12 mouse cellular contexts compared by ENCODE assay signal in the genomic region with DNA sequence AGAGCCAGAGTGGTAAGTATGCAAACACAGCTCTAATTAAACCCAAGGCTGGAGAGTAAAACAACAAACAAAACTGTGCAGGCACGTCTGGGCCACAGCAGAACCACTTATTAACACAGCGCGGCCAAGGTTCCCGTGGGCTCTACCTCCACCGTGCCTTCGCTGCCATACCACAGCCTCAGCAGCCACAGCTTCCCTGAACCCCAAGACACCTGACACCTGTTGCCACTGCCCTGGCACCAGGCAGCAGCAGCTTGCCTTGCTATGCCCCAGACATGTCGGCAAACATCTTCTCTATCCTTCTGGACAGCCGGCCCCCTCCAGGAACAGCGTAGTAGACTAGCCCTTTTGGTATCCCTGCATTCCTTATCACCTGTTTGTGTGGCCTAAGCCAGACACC. TPM values are rescaled to one million over a fixed set of nuclear protein-coding genes. Genes with fewer than 3 reads are reported as not detected.
DNase-seq lines count a peak whose midpoint lies in the region; ATAC-seq lines count a peak whose summit lies in the region.
"Had no signal": no experiment of that assay in that cellular context is flagged by ENCODE, and none has a peak within 500 bp of the region (broad histone marks: within the 10 kb centered on the region; RNA-seq: fewer than 3 reads in every experiment).

No protein-coding gene starts in this region.

- H3K4me3 ChIP-seq in heart, embryonic 10.5 days = no peak overlapping the region
- H3K4me3 ChIP-seq in limb, embryonic 12.5 days (replicated peaks) = no peak overlapping the region
- no peak overlapping the region for H3K4me3 ChIP-seq in limb, embryonic 10.5 days
- no peak overlapping the region for H3K4me3 ChIP-seq in embryonic facial prominence, embryonic 14.5 days (ENCODE audit: low read depth, low read length)
- no peak overlapping the region for H3K4me3 ChIP-seq in kidney, embryonic 16.5 days (ENCODE audit: low read length)
- H3K4me3 ChIP-seq: forebrain, embryonic 15.5 days had no signal

- no peak for ATAC-seq in limb, embryonic 12.5 days (ENCODE audit: insufficient number of reproducible peaks, insufficient read depth, low FRiP score, low TSS enrichment, low read depth)
- ATAC-seq in embryonic facial prominence, embryonic 14.5 days (ENCODE audit: low read depth) = no peak
- no peak for ATAC-seq in kidney, embryonic 16.5 days (ENCODE audit: low FRiP score, low TSS enrichment)
- ATAC-seq: forebrain, embryonic 15.5 days had no signal

- no peak overlapping the region for H3K9ac ChIP-seq in limb, embryonic 12.5 days (replicated peaks)
- H3K9ac ChIP-seq in embryonic facial prominence, embryonic 14.5 days (ENCODE audit: low read depth, low read length) = no peak overlapping the region
- H3K9ac ChIP-seq in kidney, embryonic 16.5 days (replicated peaks; ENCODE audit: low read length) = no peak overlapping the region
- H3K9ac ChIP-seq: forebrain, embryonic 15.5 days; lung, embryonic 14.5 days had no signal

- 74% methylated on average over 9 of the region's 9 CpGs for WGBS in heart, embryonic 10.5 days
- WGBS in limb, embryonic 12.5 days = 84% methylated on average over 9 of the region's 9 CpGs
- WGBS in limb, embryonic 10.5 days = 88% methylated on average over 9 of the region's 9 CpGs
- WGBS in embryonic facial prominence, embryonic 14.5 days = 60% methylated on average over 9 of the region's 9 CpGs
- WGBS in kidney, embryonic 16.5 days = 81% methylated on average over 9 of the region's 9 CpGs

- H3K4me2 ChIP-seq in limb, embryonic 12.5 days = no peak overlapping the region
- H3K4me2 ChIP-seq in embryonic facial prominence, embryonic 14.5 days (ENCODE audit: low read depth, low read length) = no peak overlapping the region
- no peak overlapping the region for H3K4me2 ChIP-seq in kidney, embryonic 16.5 days (replicated peaks; ENCODE audit: low read depth, low read length)
- H3K4me2 ChIP-seq: forebrain, embryonic 15.5 days; lung, embryonic 14.5 days had no signal

- H3K27me3 ChIP-seq in heart, embryonic 10.5 days (ENCODE audit: insufficient read depth, poor library complexity, severe bottlenecking) = no peaks in the 10 kb centered on the region
- H3K27me3 ChIP-seq in limb, embryonic 12.5 days = no peaks in the 10 kb centered on the region
- H3K27me3 ChIP-seq in limb, embryonic 10.5 days (ENCODE audit: low read depth, poor library complexity, severe bottlenecking) = no peaks in the 10 kb centered on the region
- no peaks in the 10 kb centered on the region for H3K27me3 ChIP-seq in embryonic facial prominence, embryonic 14.5 days (replicated peaks; ENCODE audit: control insufficient read depth, insufficient read depth, low read length)
- H3K27me3 ChIP-seq in kidney, embryonic 16.5 days (ENCODE audit: insufficient read depth, low read length) = no peaks in the 10 kb centered on the region
- H3K27me3 ChIP-seq: forebrain, embryonic 15.5 days had no signal

- no peak for DNase-seq in heart, embryonic 10.5 days (ENCODE audit: low spot score)
- no peak for DNase-seq in heart, postnatal 4 days
- DNase-seq in limb, embryonic 10.5 days (ENCODE audit: low spot score) = no peak
- no peak for DNase-seq in embryonic facial prominence, embryonic 14.5 days (ENCODE audit: low spot score)
- peak; percentile 33 to 42 for DNase-seq in thymus, postnatal 10 days (ENCODE audit: low spot score in 2 of 2)
- no peak for DNase-seq in ovary, postnatal 14 days (ENCODE audit: low spot score)
- DNase-seq: kidney, postnatal 36 days; lung, embryonic 14.5 days had no signal

- peaks cover 82% of the 10 kb centered on the region for H3K4me1 ChIP-seq in heart, embryonic 10.5 days
- H3K4me1 ChIP-seq in limb, embryonic 12.5 days (replicated peaks) = peaks cover 26% of the 10 kb centered on the region
- peaks cover 21% of the 10 kb centered on the region for H3K4me1 ChIP-seq in limb, embryonic 10.5 days
- 0 out of 2 replicates have a peak, but pooled peaks cover under 1% of the 10 kb centered on the region for H3K4me1 ChIP-seq in embryonic facial prominence, embryonic 14.5 days (ENCODE audit: control insufficient read depth, insufficient read depth, low read length)
- H3K4me1 ChIP-seq in kidney, embryonic 16.5 days (ENCODE audit: insufficient read depth, low read length) = peaks cover 16% of the 10 kb centered on the region
- H3K4me1 ChIP-seq: forebrain, embryonic 15.5 days had no signal

- H3K36me3 ChIP-seq in heart, embryonic 10.5 days = peaks cover 88% of the 10 kb centered on the region
- peaks cover 77% of the 10 kb centered on the region for H3K36me3 ChIP-seq in limb, embryonic 12.5 days
- peaks cover 93% of the 10 kb centered on the region for H3K36me3 ChIP-seq in limb, embryonic 10.5 days
- H3K36me3 ChIP-seq in embryonic facial prominence, embryonic 14.5 days (ENCODE audit: control insufficient read depth, insufficient read depth, low read length) = peaks cover 65% of the 10 kb centered on the region
- peaks cover 73% of the 10 kb centered on the region for H3K36me3 ChIP-seq in kidney, embryonic 16.5 days (ENCODE audit: insufficient read depth, low read length)

- no peaks in the 10 kb centered on the region for H3K9me3 ChIP-seq in heart, embryonic 10.5 days
- no peaks in the 10 kb centered on the region for H3K9me3 ChIP-seq in limb, embryonic 12.5 days
- H3K9me3 ChIP-seq in limb, embryonic 10.5 days (replicated peaks) = no peaks in the 10 kb centered on the region
- no peaks in the 10 kb centered on the region for H3K9me3 ChIP-seq in embryonic facial prominence, embryonic 14.5 days (ENCODE audit: control insufficient read depth, low read length)
- H3K9me3 ChIP-seq in kidney, embryonic 16.5 days (ENCODE audit: low read length) = no peaks in the 10 kb centered on the region
- H3K9me3 ChIP-seq: forebrain, embryonic 15.5 days had no signal

- H3K27ac ChIP-seq in heart, embryonic 10.5 days = peak overlapping the region; percentile 85; the same call in 1 of the 2 replicates
- H3K27ac ChIP-seq in limb, embryonic 12.5 days = peak overlapping the region; percentile 29; the same call in 1 of the 2 replicates
- H3K27ac ChIP-seq in limb, embryonic 10.5 days = no peak overlapping the region
- H3K27ac ChIP-seq in embryonic facial prominence, embryonic 14.5 days (replicated peaks; ENCODE audit: low read depth, low read length) = 0 out of 2 replicates have a peak overlapping the region, but pooled peaks have one; percentile 31
- no peak overlapping the region for H3K27ac ChIP-seq in kidney, embryonic 16.5 days (ENCODE audit: low read length)
- H3K27ac ChIP-seq: forebrain, embryonic 15.5 days had no signal

RNA-seq across cellular contexts. Expression of a gene that starts 37.0 kb away (rescaled TPM):
- 34.5 and 37.5 TPM in 2 replicates for polyA plus RNA-seq in heart, embryonic 10.5 days (2016; fragmentation: Nextera tagmentation; extraction: Ambion mirVana)
- 100 to 1,000 TPM; 219 to 228 TPM for total RNA-seq in heart, postnatal 4 days (2021)
- 40.0 and 43.1 TPM in 2 replicates for polyA plus RNA-seq in limb, embryonic 12.5 days (2016; fragmentation: Nextera tagmentation; extraction: Ambion mirVana)
- 30.6 and 39.2 TPM in 2 replicates for polyA plus RNA-seq in limb, embryonic 10.5 days (2016; fragmentation: Nextera tagmentation; extraction: Ambion mirVana)
- polyA plus RNA-seq in embryonic facial prominence, embryonic 14.5 days (2014; fragmentation: Nextera tagmentation; extraction: Ambion mirVana) = 48.8 and 53.7 TPM in 2 replicates
- polyA plus RNA-seq in kidney, embryonic 16.5 days (2015; fragmentation: Nextera tagmentation; extraction: Ambion mirVana) = 55.4 and 64.5 TPM in 2 replicates

RNA-seq across cellular contexts. Expression of a gene that starts 48.1 kb away (rescaled TPM):
- 0.16 and 0.52 TPM in 2 replicates for polyA plus RNA-seq in heart, embryonic 10.5 days (2016; fragmentation: Nextera tagmentation; extraction: Ambion mirVana)
- under 1 TPM; 0.17 to 0.38 TPM for total RNA-seq in heart, postnatal 4 days (2021)
- 0.15 and 0.23 TPM in 2 replicates for polyA plus RNA-seq in limb, embryonic 12.5 days (2016; fragmentation: Nextera tagmentation; extraction: Ambion mirVana)
- 0.20 TPM in 1 of 2 replicates, not detected in the other for polyA plus RNA-seq in limb, embryonic 10.5 days (2016; fragmentation: Nextera tagmentation; extraction: Ambion mirVana)
- polyA plus RNA-seq in embryonic facial prominence, embryonic 14.5 days (2014; fragmentation: Nextera tagmentation; extraction: Ambion mirVana) = not detected in 2 replicates
- polyA plus RNA-seq in kidney, embryonic 16.5 days (2015; fragmentation: Nextera tagmentation; extraction: Ambion mirVana) = 0.19 and 0.21 TPM in 2 replicates
- total RNA-seq: granulocyte monocyte progenitor cell, adult 5-6 weeks had no signal
- polyA plus RNA-seq: forebrain, embryonic 15.5 days; lung, embryonic 14.5 days had no signal

Comparison
In these comparisons a context has a peak if more than half of its experiments do, and no peak if none do; other contexts are left out.
1. H3K27ac ChIP-seq: peak in heart, embryonic 10.5 days (single experiment), limb, embryonic 12.5 days (single experiment) and embryonic facial prominence, embryonic 14.5 days (single experiment); none in limb, embryonic 10.5 days (single experiment) and kidney, embryonic 16.5 days (single experiment).
2. DNase-seq: peak in thymus, postnatal 10 days (2 of 2); none in heart, embryonic 10.5 days (single experiment), heart, postnatal 4 days (single experiment), limb, embryonic 10.5 days (single experiment), embryonic facial prominence, embryonic 14.5 days (single experiment) and ovary, postnatal 14 days (single experiment).